Mouse (Mus musculus) telencephalon, adult 2 months (tissue): Measurements from ENCODE around the gene Hcn1.
A peak's percentile ranks its signal among the peaks of the same experiment; 100 is the strongest.
"Not testable (repeated sequence)": the region's sequence is repeated elsewhere in the genome, so short reads cannot be mapped to it uniquely, and the experiment has no call there.

Experiments
- DNase-seq: peaks from one replicate; pipeline ENCODE4 v3.0.0-alpha.2; 2011; ENCODE audit warnings: low read depth, low spot score

Hcn1 gene

GRCm38 (mm10) chr13:117858416-117858815, 256.3 kb downstream of the Hcn1 start:
- no peak for DNase-seq

GRCm38 (mm10) chr13:117877787-117878186, 275.7 kb downstream of the Hcn1 start:
- no peak for DNase-seq

GRCm38 (mm10) chr13:117880471-117881225, 278.5 kb downstream of the Hcn1 start:
- DNase-seq = no peak

GRCm38 (mm10) chr13:117892076-117892475, 290.0 kb downstream of the Hcn1 start:
- DNase-seq = no peak

- DNase-seq = peak; percentile 62
These were observed 295.9 kb downstream of the Hcn1 start for GRCm38 (mm10) chr13:117898052-117898451.

- no peak for DNase-seq
These were observed 305.7 kb downstream of the Hcn1 start for GRCm38 (mm10) chr13:117907801-117908200.

GRCm38 (mm10) chr13:117929734-117930133, 327.6 kb downstream of the Hcn1 start:
- DNase-seq = no peak

- DNase-seq = no peak
These were observed 329.6 kb downstream of the Hcn1 start for GRCm38 (mm10) chr13:117931746-117932145.

- DNase-seq = no peak
These were observed 336.6 kb downstream of the Hcn1 start for GRCm38 (mm10) chr13:117938761-117939160.

- no peak for DNase-seq
These were observed 338.6 kb downstream of the Hcn1 start for GRCm38 (mm10) chr13:117940536-117941280.

- DNase-seq = peak; percentile 21
These were observed 344.7 kb downstream of the Hcn1 start for GRCm38 (mm10) chr13:117946843-117947242.

- no peak for DNase-seq
These were observed 345.7 kb downstream of the Hcn1 start for GRCm38 (mm10) chr13:117947704-117948376.

- DNase-seq = no peak
These were observed 356.6 kb downstream of the Hcn1 start for GRCm38 (mm10) chr13:117958496-117959421.

- no peak for DNase-seq
These were observed 362.5 kb downstream of the Hcn1 start for GRCm38 (mm10) chr13:117964620-117965019.

GRCm38 (mm10) chr13:117975382-117975781, 373.3 kb downstream of the Hcn1 start:
- no peak for DNase-seq

- no peak for DNase-seq
These were observed 373.7 kb downstream of the Hcn1 start for GRCm38 (mm10) chr13:117975823-117976222.

GRCm38 (mm10) chr13:117984339-117984738, 382.2 kb downstream of the Hcn1 start:
- DNase-seq = no peak

- DNase-seq = no peak
These were observed 397.8 kb downstream of the Hcn1 start for GRCm38 (mm10) chr13:117999767-118000488.

- no peak for DNase-seq
These were observed 398.4 kb downstream of the Hcn1 start for GRCm38 (mm10) chr13:118000538-118000937.

- no peak for DNase-seq
These were observed 419.1 kb downstream of the Hcn1 start for GRCm38 (mm10) chr13:118021176-118021575.

GRCm38 (mm10) chr13:118022891-118023290, 420.8 kb downstream of the Hcn1 start:
- DNase-seq = not testable (repeated sequence)
